In genomic region chr8:123384883-123385540, GRCm38 (mm10) we compare ENCODE assay signal across 8 mouse cellular contexts. TPM values are rescaled to one million over a fixed set of nuclear protein-coding genes. Genes with fewer than 3 reads are reported as not detected.
DNase-seq lines count a peak whose midpoint lies in the region; ATAC-seq and TF ChIP-seq lines count a peak whose summit lies in the region.
"Had no signal": no experiment of that assay in that cellular context is flagged by ENCODE, and none has a peak within 500 bp of the region (broad histone marks: within the 10 kb centered on the region; RNA-seq: fewer than 3 reads in every experiment).

No protein-coding gene starts in this region.

- WGBS in kidney, embryonic 16.5 days, result 70% methylated on average over 9 of the region's 9 CpGs

- no peak overlapping the region for H3K27ac ChIP-seq in kidney, embryonic 16.5 days (ENCODE audit: low read length)

- no peaks in the 10 kb centered on the region for H3K27me3 ChIP-seq in kidney, embryonic 16.5 days (ENCODE audit: insufficient read depth, low read length)
- no peaks in the 10 kb centered on the region for H3K27me3 ChIP-seq in C2C12 (ENCODE audit: control insufficient read depth, insufficient read depth, insufficient read length)

- no peak overlapping the region for H3K9ac ChIP-seq in kidney, embryonic 16.5 days (replicated peaks; ENCODE audit: low read length)

- no peak overlapping the region for H3K4me3 ChIP-seq in kidney, embryonic 16.5 days (ENCODE audit: low read length)
- H3K4me3 ChIP-seq in C2C12 (ENCODE audit: insufficient read depth, poor library complexity, severe bottlenecking), result no peak overlapping the region

- H3K9me3 ChIP-seq in kidney, embryonic 16.5 days (ENCODE audit: low read length), result no peaks in the 10 kb centered on the region

- no peaks in the 10 kb centered on the region for H3K4me1 ChIP-seq in kidney, embryonic 16.5 days (ENCODE audit: insufficient read depth, low read length)

- peak; percentile 29 for DNase-seq in kidney, adult 18-20 months
- peak; percentile 69 for DNase-seq in ES-CJ7 (ENCODE audit: low read depth, low spot score)
- DNase-seq in thymus, postnatal 0 days (ENCODE audit: low spot score), result peak; percentile 52
- DNase-seq in urinary bladder, postnatal 25 days (ENCODE audit: low spot score), result no peak

- H3K36me3 ChIP-seq in kidney, embryonic 16.5 days (ENCODE audit: insufficient read depth, low read length), result peaks cover 67% of the 10 kb centered on the region
- peaks cover 81% of the 10 kb centered on the region for H3K36me3 ChIP-seq in C2C12 (ENCODE audit: control insufficient read depth, insufficient read depth)

- no peak for ATAC-seq in kidney, embryonic 16.5 days (ENCODE audit: low FRiP score, low TSS enrichment)
- ATAC-seq in inflammation-experienced regulatory T-cells, adult 6 months, result peak; percentile 60

- peak; percentile 25 for TF ChIP-seq CTCF in C2C12 (IDR thresholded peaks at IDR 0.05; ENCODE audit: control insufficient read depth, insufficient read depth, insufficient read length)

- no peak overlapping the region for H3ac ChIP-seq in C2C12 (ENCODE audit: control insufficient read depth, insufficient read length, low read depth)

- no peak overlapping the region for H3K4me2 ChIP-seq in kidney, embryonic 16.5 days (replicated peaks; ENCODE audit: low read depth, low read length)

- H3K79me2 ChIP-seq in C2C12 (ENCODE audit: control insufficient read depth, insufficient read depth), result peaks cover 19% of the 10 kb centered on the region

- peaks cover 10% of the 10 kb centered on the region for H3K79me3 ChIP-seq in C2C12 (ENCODE audit: low read depth)

TF ChIP-seq in C2C12, 6 proteins besides CTCF, POLR2A, EP300 and RAD21:
- TF ChIP-seq MYOG (IDR thresholded peaks at IDR 0.05; ENCODE audit: control insufficient read depth, extremely low read depth, insufficient read length) (no peak), MYOD1 (IDR thresholded peaks at IDR 0.05; ENCODE audit: control insufficient read depth, insufficient read length, low read depth) (no peak), CEBPB (IDR thresholded peaks at IDR 0.05; ENCODE audit: low read depth) (no peak), FOSL1 (IDR thresholded peaks at IDR 0.05; ENCODE audit: insufficient read depth, low read length, poor library complexity, severe bottlenecking) (no peak), MAX (IDR thresholded peaks at IDR 0.05) (no peak), USF1 (IDR thresholded peaks at IDR 0.05; ENCODE audit: low read depth) (no peak)
TF ChIP-seq in C2C12: peak in this region for 0.

RNA-seq across cellular contexts. Expression of gene Tcf25, which starts 11.5 kb away (rescaled TPM):
- polyA plus RNA-seq in kidney, embryonic 16.5 days (2015; fragmentation: Nextera tagmentation; extraction: Ambion mirVana), result 168 and 175 TPM in 2 replicates
- polyA plus RNA-seq in C2C12 (2012; fragmentation: generic; extraction: Trizol), result 128 TPM
- polyA plus RNA-seq in inflammation-experienced regulatory T-cells, adult 6 months (2017; shearing (Covaris generic)), result 100 to 1,000 TPM in 1 of 3 experiments, 10 to 100 TPM in 2; 74.2 to 106 (median 94.3) TPM
- 155 and 165 TPM in 2 replicates for polyA plus RNA-seq in thymus, postnatal 0 days (2015; fragmentation: Nextera tagmentation; extraction: Ambion mirVana)

RNA-seq across cellular contexts. Expression of gene Mc1r, which starts 21.9 kb away (rescaled TPM):
- not detected in 2 replicates for polyA plus RNA-seq in kidney, embryonic 16.5 days (2015; fragmentation: Nextera tagmentation; extraction: Ambion mirVana)
- 0.01 TPM for polyA plus RNA-seq in C2C12 (2012; fragmentation: generic; extraction: Trizol)
- polyA plus RNA-seq in inflammation-experienced regulatory T-cells, adult 6 months (2017; shearing (Covaris generic)), result not detected
- 0.28 and 0.56 TPM in 2 replicates for polyA plus RNA-seq in thymus, postnatal 0 days (2015; fragmentation: Nextera tagmentation; extraction: Ambion mirVana)
- polyA plus RNA-seq: lung, embryonic 16.5 days had no signal

RNA-seq across cellular contexts. Expression of gene Tubb3, which starts 26.2 kb away (rescaled TPM):
- polyA plus RNA-seq in kidney, embryonic 16.5 days (2015; fragmentation: Nextera tagmentation; extraction: Ambion mirVana), result 4.8 and 11.2 TPM in 2 replicates
- polyA plus RNA-seq in C2C12 (2012; fragmentation: generic; extraction: Trizol), result 140 TPM
- polyA plus RNA-seq in inflammation-experienced regulatory T-cells, adult 6 months (2017; shearing (Covaris generic)), result 1 to 10 TPM in 1 of 3 experiments, under 1 TPM in 1, not detected in 1; 0.30 to 2.0 TPM
- polyA plus RNA-seq in thymus, postnatal 0 days (2015; fragmentation: Nextera tagmentation; extraction: Ambion mirVana), result 11.9 and 16.3 TPM in 2 replicates

RNA-seq across cellular contexts. Expression of gene Def8, which starts 38.3 kb away (rescaled TPM):
- 43.7 and 44.4 TPM in 2 replicates for polyA plus RNA-seq in kidney, embryonic 16.5 days (2015; fragmentation: Nextera tagmentation; extraction: Ambion mirVana)
- 23.9 TPM for polyA plus RNA-seq in C2C12 (2012; fragmentation: generic; extraction: Trizol)
- polyA plus RNA-seq in inflammation-experienced regulatory T-cells, adult 6 months (2017; shearing (Covaris generic)), result 1 to 10 TPM; 7.7 to 7.9 (median 7.8) TPM
- polyA plus RNA-seq in thymus, postnatal 0 days (2015; fragmentation: Nextera tagmentation; extraction: Ambion mirVana), result 21.3 and 24.0 TPM in 2 replicates

RNA-seq across cellular contexts. Expression of gene Spire2, which starts 52.5 kb away (rescaled TPM):
- polyA plus RNA-seq in kidney, embryonic 16.5 days (2015; fragmentation: Nextera tagmentation; extraction: Ambion mirVana), result 4.9 and 5.4 TPM in 2 replicates
- 5.1 TPM for polyA plus RNA-seq in C2C12 (2012; fragmentation: generic; extraction: Trizol)
- polyA plus RNA-seq in inflammation-experienced regulatory T-cells, adult 6 months (2017; shearing (Covaris generic)), result not detected
- 1.3 and 1.4 TPM in 2 replicates for polyA plus RNA-seq in thymus, postnatal 0 days (2015; fragmentation: Nextera tagmentation; extraction: Ambion mirVana)
